Mouse (Mus musculus): ENCODE data around the gene Lpcat3. TPM values are rescaled to one million over a fixed set of nuclear protein-coding genes. Genes with fewer than 3 reads are reported as not detected.
"Not testable (repeated sequence)": the region's sequence is repeated elsewhere in the genome, so short reads cannot be mapped to it uniquely, and the experiment has no call there.

The Lpcat3 gene
- total RNA-seq (2018; cell fraction: chromatin; rRNA removed), result 10 to 100 TPM in 24 of 26 experiments, 1 to 10 TPM in 2; 7.3 to 49.7 (median 38.8) TPM
- 10 to 100 TPM; 32.8 to 58.9 (median 44.1) TPM for total RNA-seq (2018; cell fraction: cytosol; rRNA removed)
- 10 to 100 TPM; 23.3 to 80.9 (median 51.6) TPM for total RNA-seq (2018; cell fraction: nucleus; rRNA removed)
- polyA plus RNA-seq (2018), result 42.1 to 61.4 TPM (median 45.7 TPM) in 3 replicates

DNA sequence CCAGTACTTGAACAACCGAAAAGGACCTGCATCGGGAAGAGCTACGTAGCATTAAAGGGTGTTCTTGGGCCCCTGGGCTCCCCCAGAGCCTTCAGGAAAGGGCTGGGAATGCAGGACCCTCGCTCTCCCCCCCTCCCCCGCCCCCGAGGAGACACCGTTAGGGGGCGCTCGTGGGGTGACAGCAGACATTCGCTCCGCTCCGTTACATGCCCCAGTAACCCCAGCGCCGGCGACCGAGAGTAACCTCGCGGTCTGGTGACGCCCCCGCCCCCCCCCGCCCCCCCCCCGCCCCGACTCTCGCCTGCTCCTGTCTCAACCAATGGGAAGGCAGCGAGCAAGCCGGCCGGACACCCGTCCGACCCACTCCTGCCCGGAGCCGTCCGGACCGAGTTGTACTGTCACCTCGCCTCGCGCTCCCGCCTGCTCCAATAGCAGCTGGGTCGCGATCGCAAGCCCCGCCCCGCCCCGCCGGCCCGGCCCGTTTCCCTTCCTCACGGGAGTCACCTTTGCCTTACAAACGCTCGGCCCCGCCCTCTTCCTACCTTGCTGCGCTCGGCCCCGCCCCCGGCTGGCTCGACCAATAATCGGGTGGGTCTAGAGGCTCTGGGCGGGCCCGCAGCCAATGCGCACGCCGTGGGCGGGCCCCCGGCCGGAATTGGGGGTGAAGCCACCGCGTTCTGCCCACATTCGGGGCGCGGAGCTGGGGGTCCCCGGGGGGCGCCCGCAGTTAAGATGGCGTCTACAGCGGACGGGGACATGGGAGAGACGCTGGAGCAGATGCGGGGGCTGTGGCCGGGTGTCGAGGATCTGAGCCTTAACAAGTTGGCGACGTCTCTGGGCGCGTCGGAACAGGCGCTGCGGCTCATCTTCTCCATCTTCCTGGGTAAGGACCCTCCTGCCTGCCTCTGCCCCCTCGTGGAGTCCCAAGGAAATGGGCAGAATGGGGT lies at the start of gene Lpcat3:
Lpcat3 (plus strand) TSS at position 551 of the 947 bp plus-strand sequence.
- H3K36me3 ChIP-seq (ENCODE audit: inconsistent target), result no peaks in the 10 kb centered on the region
- H3K4me3 ChIP-seq (ENCODE audit: inconsistent target), result peak within 1 kb of the TSS; percentile 90
- peaks cover 44% of the 10 kb centered on the region for H3K79me2 ChIP-seq (ENCODE audit: inconsistent target)
- H3K27ac ChIP-seq, result peak within 1 kb of the TSS; percentile 91
- under 1% methylated on average over 78 of the region's 87 CpGs for WGBS (ENCODE audit: missing documents)

GRCm38 (mm10) chr6:124625612-124626011 lies 37.2 kb upstream of the Lpcat3 start:
- no peaks in the 10 kb centered on the region for H3K36me3 ChIP-seq (ENCODE audit: inconsistent target)
- no peaks in the 10 kb centered on the region for H3K79me2 ChIP-seq (ENCODE audit: inconsistent target)
- H3K4me3 ChIP-seq (ENCODE audit: inconsistent target), result no peak overlapping the region
- no peak overlapping the region for H3K27ac ChIP-seq
- WGBS (ENCODE audit: missing documents), result 93% methylated on average over 13 of the region's 13 CpGs

DNA sequence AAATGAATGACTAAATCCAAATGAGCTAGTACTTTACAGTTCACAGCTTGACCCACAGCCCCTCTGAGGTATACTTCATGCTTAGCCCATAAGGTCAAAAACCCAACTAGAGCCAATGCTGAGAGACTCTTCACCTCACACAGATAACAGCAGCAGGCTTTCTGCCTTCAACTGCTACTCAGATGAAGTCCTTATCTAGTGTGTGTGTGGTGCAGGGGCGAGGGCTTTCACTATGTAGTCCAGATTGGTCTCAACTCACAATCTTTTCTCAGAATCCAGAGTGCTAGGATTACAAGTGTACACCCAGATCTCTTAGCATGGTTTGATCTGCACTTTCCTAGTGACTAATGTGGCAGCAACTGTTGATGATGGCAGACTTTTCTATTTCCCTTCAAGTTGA lies 36.6 kb upstream of the Lpcat3 start:
- H3K36me3 ChIP-seq (ENCODE audit: inconsistent target); H3K27ac ChIP-seq; H3K79me2 ChIP-seq (ENCODE audit: inconsistent target); H3K4me3 ChIP-seq (ENCODE audit: inconsistent target): not testable (repeated sequence)
- 75% methylated on average over 1 of the region's 1 CpGs for WGBS (ENCODE audit: missing documents)

DNA sequence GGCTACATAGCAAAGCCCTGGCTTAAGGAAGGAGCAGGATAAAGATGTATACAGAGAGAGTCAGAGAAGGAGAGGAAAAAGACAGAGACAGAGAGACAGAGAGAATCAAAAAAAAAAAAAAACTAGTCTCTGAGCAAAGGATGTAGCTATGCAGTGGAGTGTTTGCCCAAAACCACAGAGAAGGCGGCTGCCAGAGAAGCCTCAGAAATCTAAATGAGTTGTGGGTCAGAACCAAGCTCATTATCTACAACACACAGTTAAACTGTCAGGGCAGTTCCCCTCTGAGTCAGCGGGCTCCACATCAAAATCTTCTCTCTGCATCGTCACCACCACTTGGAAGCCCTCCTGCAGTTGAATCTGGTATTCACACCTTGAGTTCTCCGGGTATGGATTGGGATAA lies 32.1 kb upstream of the Lpcat3 start:
- no peaks in the 10 kb centered on the region for H3K36me3 ChIP-seq (ENCODE audit: inconsistent target)
- WGBS (ENCODE audit: missing documents), result 8% methylated on average over 1 of the region's 4 CpGs
- H3K27ac ChIP-seq, result no peak overlapping the region
- no peak overlapping the region for H3K4me3 ChIP-seq (ENCODE audit: inconsistent target)
- no peaks in the 10 kb centered on the region for H3K79me2 ChIP-seq (ENCODE audit: inconsistent target)

DNA sequence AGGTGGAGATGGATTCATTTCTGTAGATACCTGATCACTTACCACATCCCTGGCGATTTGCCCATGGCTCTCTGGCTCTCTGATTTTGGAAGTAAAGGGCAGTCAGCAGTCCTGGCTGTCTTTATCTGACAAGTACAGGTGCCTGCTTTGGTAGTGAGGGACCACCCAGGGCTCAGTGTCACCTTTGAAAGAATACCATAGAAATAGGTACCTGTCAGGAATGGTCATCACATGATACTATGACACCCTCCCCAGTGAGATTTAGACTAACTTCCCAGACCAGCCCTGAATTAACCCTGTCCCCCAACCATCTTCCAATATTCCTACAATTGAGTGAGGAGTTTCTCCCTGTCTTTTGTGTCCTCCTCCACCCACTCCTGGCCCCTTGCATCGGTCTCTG lies 26.8 kb upstream of the Lpcat3 start, which contains the start of gene C1s2:
C1s2 (minus strand) TSS at position 101 of the 400 bp plus-strand sequence.
- not testable (repeated sequence) for H3K27ac ChIP-seq

GRCm38 (mm10) chr6:124636858-124637460 lies 25.9 kb upstream of the Lpcat3 start:
- not testable (repeated sequence) for H3K27ac ChIP-seq; H3K36me3 ChIP-seq (ENCODE audit: inconsistent target); H3K4me3 ChIP-seq (ENCODE audit: inconsistent target); H3K79me2 ChIP-seq (ENCODE audit: inconsistent target)
- WGBS (ENCODE audit: missing documents), result 17% methylated on average over 6 of the region's 6 CpGs

More for the DNA sequence above, 26.8 kb upstream of the Lpcat3 start, which contains the start of gene C1s2:
- H3K4me3 ChIP-seq (ENCODE audit: inconsistent target); H3K36me3 ChIP-seq (ENCODE audit: inconsistent target); H3K79me2 ChIP-seq (ENCODE audit: inconsistent target): not testable (repeated sequence)
- 91% methylated on average over 2 of the region's 2 CpGs for WGBS (ENCODE audit: missing documents)

DNA sequence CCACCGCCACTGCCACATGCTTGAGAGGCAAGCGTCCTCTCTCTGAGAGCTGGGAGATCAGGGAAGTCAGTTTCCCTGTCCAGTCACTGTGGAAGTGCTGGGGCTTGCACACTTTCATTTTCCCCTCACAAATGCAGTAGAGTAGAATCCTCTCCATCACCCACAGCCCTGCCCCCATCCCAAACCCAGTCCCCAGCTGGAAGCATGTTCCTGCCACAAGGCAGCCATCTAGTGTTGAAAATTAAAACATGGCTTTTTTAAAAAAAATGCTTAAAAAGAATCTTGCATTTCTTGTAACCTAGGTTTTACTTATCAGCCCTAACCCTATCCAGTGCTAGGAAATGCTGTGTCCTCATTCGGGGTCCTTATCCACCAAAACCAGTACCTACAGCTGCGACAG lies 22.8 kb upstream of the Lpcat3 start:
- Histone ChIP-seq H3K79me2 (ENCODE audit: inconsistent target) (no peaks in the 10 kb centered on the region), H3K4me3 (ENCODE audit: inconsistent target) (no peak overlapping the region), H3K36me3 (ENCODE audit: inconsistent target) (no peaks in the 10 kb centered on the region), H3K27ac (no peak overlapping the region)
- WGBS (ENCODE audit: missing documents), result 83% methylated on average over 2 of the region's 4 CpGs

DNA sequence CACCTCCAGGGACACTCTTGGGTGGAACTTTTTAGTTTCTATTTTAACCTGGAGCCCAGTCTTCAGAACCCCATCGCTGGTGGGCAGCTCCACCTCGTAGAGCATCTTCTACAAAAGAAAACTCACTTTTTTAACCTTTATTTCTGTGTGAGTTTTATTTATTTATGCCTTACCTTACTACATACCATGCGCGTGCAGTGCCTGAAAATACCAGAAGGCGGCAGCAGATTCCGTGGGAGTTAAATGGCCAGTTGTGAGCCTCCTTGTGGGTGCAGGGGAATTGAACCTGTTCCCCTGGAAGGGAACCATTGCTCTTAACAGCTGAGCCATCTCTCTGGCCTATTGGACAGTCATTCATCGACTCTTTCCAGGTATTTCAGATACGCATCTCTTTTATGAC lies 21.8 kb upstream of the Lpcat3 start:
- WGBS (ENCODE audit: missing documents), result 46% methylated on average over 7 of the region's 8 CpGs
- H3K4me3 ChIP-seq (ENCODE audit: inconsistent target), result no peak overlapping the region
- no peaks in the 10 kb centered on the region for H3K79me2 ChIP-seq (ENCODE audit: inconsistent target)
- H3K36me3 ChIP-seq (ENCODE audit: inconsistent target), result no peaks in the 10 kb centered on the region
- H3K27ac ChIP-seq, result no peak overlapping the region

GRCm38 (mm10) chr6:124646394-124646793 lies 16.4 kb upstream of the Lpcat3 start:
- H3K36me3 ChIP-seq (ENCODE audit: inconsistent target), result no peaks in the 10 kb centered on the region
- H3K79me2 ChIP-seq (ENCODE audit: inconsistent target), result no peaks in the 10 kb centered on the region
- H3K4me3 ChIP-seq (ENCODE audit: inconsistent target), result no peak overlapping the region
- 64% methylated on average over 1 of the region's 1 CpGs for WGBS (ENCODE audit: missing documents)
- no peak overlapping the region for H3K27ac ChIP-seq

DNA sequence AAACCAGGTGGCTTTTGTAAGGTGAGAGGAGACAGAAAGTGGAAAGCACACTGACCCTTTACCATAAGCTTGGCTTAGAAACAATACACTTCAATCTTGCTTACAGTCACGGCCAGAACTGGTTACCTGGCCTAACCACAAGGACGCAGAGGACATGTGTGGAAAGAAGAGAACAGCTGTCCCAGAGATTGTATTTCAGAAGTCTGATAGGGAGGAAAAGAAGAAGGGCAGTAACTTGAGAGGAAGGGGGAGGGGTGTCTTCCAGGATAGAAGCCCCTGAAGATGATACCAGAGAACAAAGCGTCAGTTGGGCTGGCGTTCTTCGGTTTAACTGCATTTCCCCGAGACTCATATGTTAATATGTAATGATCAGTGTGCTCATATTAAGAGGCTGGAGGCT lies 6.9 kb upstream of the Lpcat3 start:
- no peaks in the 10 kb centered on the region for H3K36me3 ChIP-seq (ENCODE audit: inconsistent target)
- no peak overlapping the region for H3K27ac ChIP-seq
- H3K79me2 ChIP-seq (ENCODE audit: inconsistent target), result no peaks in the 10 kb centered on the region
- no peak overlapping the region for H3K4me3 ChIP-seq (ENCODE audit: inconsistent target)
- WGBS (ENCODE audit: missing documents), result 86% methylated on average over 6 of the region's 6 CpGs

- no CpG with 5 or more reads among the region's 2 CpGs for WGBS (ENCODE audit: missing documents)
- Histone ChIP-seq H3K27ac (no peak overlapping the region), H3K36me3 (ENCODE audit: inconsistent target) (no peaks in the 10 kb centered on the region), H3K4me3 (ENCODE audit: inconsistent target) (no peak overlapping the region), H3K79me2 (ENCODE audit: inconsistent target) (peaks cover under 1% of the 10 kb centered on the region; the same call in 1 of the 2 replicates)
Measured at GRCm38 (mm10) chr6:124658067-124658466, 4.8 kb upstream of the Lpcat3 start.

- Histone ChIP-seq H3K27ac (peak overlapping the region; percentile 91), H3K79me2 (ENCODE audit: inconsistent target) (peaks cover 30% of the 10 kb centered on the region), H3K4me3 (ENCODE audit: inconsistent target) (no peak overlapping the region), H3K36me3 (ENCODE audit: inconsistent target) (no peaks in the 10 kb centered on the region)
- WGBS (ENCODE audit: missing documents), result 95% methylated on average over 4 of the region's 4 CpGs
Measured at GRCm38 (mm10) chr6:124661156-124661806, 1.5 kb upstream of the Lpcat3 start.

DNA sequence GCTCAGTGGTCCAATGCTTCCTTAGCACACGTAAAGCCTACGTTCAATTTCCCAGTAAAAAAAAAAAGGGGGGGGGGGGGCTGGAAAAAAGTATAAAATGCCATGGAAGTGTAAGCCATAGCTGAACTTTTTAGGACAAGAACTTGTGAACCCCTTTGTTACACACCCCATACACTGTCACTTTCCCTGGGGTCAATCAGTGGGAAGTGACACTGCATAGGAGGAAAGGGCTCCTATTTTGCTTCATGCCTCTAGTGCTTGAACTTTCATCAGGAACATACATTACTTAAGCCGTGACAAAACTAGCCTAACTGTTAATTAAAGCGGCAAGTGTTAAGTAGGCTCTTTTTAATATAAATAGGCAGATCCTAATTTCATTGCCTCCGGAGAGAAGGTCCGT lies 832 bp upstream of the Lpcat3 start:
- Histone ChIP-seq H3K4me3 (ENCODE audit: inconsistent target) (peak overlapping the region; percentile 47), H3K36me3 (ENCODE audit: inconsistent target) (no peaks in the 10 kb centered on the region), H3K27ac (peak overlapping the region; percentile 91), H3K79me2 (ENCODE audit: inconsistent target) (peaks cover 37% of the 10 kb centered on the region)
- 28% methylated on average over 5 of the region's 6 CpGs for WGBS (ENCODE audit: missing documents)

GRCm38 (mm10) chr6:124663424-124663795 lies 583 bp downstream of the Lpcat3 start:
- Histone ChIP-seq H3K79me2 (ENCODE audit: inconsistent target) (peaks cover 48% of the 10 kb centered on the region), H3K36me3 (ENCODE audit: inconsistent target) (no peaks in the 10 kb centered on the region), H3K27ac (peak overlapping the region; percentile 71), H3K4me3 (ENCODE audit: inconsistent target) (peak overlapping the region; percentile 90)
- WGBS (ENCODE audit: missing documents), result 18% methylated on average over 12 of the region's 13 CpGs
